Mouse (Mus musculus) urinary bladder, postnatal 4 days (tissue): Measurements from ENCODE around the gene Kat2a.
"Not testable (repeated sequence)": the region's sequence is repeated elsewhere in the genome, so short reads cannot be mapped to it uniquely, and the experiment has no call there.

ENCODE experiments used
- DNase-seq, 2 experiments: peaks; one replicate each; pipeline ENCODE4 v3.0.0; 2021 to 2022; ENCODE audit warnings: low spot score in 2 of 2

Gene Kat2a

DNA sequence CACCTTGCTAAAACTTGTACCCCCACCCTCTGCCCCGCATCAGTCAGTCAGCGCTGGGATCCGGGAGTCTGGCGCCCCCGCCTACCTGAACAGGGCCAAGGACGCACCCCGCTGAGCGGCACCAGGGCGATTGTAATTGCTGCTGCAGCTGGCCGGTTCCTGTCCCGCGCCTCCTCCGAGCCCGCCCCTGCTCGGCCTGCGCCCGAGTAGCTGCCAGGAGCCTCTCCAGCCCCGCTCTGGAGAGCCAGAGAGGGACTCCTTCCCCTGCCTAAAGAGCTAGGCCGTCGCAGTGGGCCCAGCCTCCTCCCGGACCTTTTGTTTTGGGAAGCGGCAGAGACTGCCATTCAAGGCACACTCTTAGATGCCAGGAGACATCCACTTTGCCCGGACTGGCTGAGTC is 39.1 kb downstream of the Kat2a start:
- DNase-seq = peak; percentile 54 to 71

DNA sequence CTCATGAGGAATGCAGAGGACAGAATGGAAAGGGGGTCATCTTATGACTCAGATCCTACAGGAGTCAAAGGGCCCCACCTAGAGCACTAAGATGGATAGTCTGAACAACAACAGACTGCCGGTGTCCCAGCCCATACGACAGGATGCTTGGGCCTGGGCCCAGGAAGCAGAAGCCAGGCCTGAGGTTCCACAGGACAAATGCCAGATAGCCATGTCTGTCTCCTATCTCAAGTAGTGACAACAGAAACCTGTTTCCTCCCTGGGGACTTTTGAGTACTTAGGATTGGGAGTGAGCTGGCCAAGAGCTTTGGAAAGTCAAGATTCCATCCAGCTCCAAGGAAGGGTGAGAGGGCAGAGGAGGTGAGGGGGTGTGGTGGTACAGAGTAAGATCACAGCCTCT is 40.3 kb downstream of the Kat2a start:
- no peak for DNase-seq

DNA sequence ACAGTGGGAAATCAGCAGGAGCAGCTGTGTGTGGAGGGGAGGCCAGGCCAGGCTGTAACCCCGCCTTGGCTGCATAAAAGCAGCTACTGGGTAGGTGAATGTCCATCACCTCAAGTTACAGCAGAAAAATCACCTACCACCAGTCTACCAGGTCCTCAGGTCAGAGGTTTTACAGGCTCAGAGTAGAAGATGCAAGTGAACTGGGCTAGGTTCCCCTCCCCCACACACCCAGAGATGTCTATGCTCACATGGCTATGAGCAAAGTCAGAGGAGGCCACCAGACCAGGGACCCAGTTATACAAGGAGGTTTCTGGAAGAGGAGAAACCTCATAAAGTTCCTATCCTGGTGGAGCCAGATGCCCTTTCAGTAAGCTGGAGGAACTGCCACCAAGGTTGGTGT is 41.2 kb downstream of the Kat2a start:
- no peak for DNase-seq

DNA sequence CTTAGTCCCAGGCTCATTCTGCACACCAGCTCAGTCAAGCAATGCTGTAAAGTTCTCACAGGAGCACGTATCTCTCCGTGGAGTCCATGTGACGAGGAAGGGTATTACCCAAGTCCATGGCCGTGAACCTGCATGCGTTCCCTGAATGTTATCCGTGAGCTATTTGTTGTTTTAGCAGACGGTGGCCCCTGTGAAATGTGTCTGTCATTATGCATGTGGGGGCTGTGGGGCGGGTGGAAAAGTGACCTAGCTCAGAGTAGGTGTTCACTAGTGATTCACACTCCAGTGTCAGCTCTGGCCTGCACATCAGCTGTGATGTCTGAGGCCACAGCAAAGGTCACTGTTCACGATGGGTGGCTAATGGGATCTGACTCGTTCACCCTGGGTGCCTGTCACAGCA is 52.5 kb downstream of the Kat2a start:
- no peak for DNase-seq

DNA sequence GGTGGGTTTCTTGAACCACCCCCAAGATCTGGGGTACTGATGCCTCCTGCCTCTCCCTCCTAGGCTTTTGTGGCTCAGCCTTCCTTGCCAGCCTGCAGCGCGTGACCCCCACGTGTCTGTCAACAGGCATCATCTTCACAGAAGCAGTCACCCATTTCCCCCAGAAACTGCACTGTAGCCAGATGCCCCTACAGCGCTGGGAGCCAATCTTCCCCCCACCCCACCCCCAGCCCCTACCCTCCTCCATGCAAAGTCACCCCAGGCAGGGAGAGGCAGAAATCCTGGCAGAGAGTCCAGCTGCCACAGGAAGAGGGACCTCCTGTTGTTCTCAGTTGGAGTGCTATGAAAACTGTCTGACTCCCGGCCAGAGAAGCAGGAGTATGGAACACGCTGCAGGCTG is 55.8 kb downstream of the Kat2a start:
- DNase-seq = no peak

DNA sequence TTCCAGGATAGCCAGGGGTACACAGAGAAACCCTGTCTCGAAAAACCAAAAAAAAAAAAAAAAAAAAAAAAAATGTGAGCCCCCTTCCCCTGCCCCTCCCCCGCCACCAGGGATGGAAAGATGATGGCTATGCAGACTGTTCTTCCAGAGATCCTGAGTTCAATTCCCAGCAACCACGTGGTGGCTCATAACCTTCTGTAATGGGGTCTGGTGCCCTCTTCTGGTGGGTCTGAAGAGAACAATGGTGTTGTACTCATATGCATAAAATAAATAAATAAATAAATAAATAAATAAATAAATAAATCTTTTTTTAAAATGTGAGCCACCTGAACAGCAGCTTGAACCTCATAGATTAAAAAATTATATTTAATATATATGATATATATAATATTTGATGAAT is 56.7 kb downstream of the Kat2a start:
- not testable (repeated sequence) for DNase-seq
